Mouse (Mus musculus): ENCODE data around the gene Clk3. TPM values are rescaled to one million over a fixed set of nuclear protein-coding genes. Genes with fewer than 3 reads are reported as not detected.

Clk3 gene
- polyA plus RNA-seq, 1 experiment from 2014 or later, result 26.7 TPM

- peaks cover 6% of the 10 kb centered on the region; the same call in 1 of the 2 replicates for H3K36me3 ChIP-seq (ENCODE audit: control insufficient read depth, insufficient read depth)
- peak overlapping the region; percentile 90 for H3K27ac ChIP-seq (ENCODE audit: low read depth, low read length)
- peak; percentile 76 for ATAC-seq
- no peak for TF ChIP-seq CTCF (IDR thresholded peaks at IDR 0.05; ENCODE audit: low read depth)
- H3K9me3 ChIP-seq (ENCODE audit: control insufficient read depth), result 0 out of 2 replicates have a peak, but pooled peaks cover 3% of the 10 kb centered on the region
- peak overlapping the region; percentile 95 for H3K9ac ChIP-seq (ENCODE audit: low read depth, low read length)
- WGBS, result 2% methylated on average over 35 of the region's 39 CpGs
- H3K4me2 ChIP-seq (replicated peaks; ENCODE audit: low read depth), result peak overlapping the region; percentile 76
- H3K27me3 ChIP-seq (replicated peaks; ENCODE audit: control insufficient read depth, insufficient read depth, low read length), result no peaks in the 10 kb centered on the region
- peaks cover 4% of the 10 kb centered on the region; the same call in 1 of the 2 replicates for H3K4me1 ChIP-seq (replicated peaks; ENCODE audit: control insufficient read depth, insufficient read depth, low read length)
- peak overlapping the region; percentile 87 for H3K4me3 ChIP-seq (ENCODE audit: low read depth, low read length)
Observed at GRCm38 (mm10) chr9:57708720-57709274, 56.9 kb downstream of the Clk3 start.

- H3K4me1 ChIP-seq (replicated peaks; ENCODE audit: control insufficient read depth, insufficient read depth, low read length), result peaks cover 4% of the 10 kb centered on the region; the same call in 1 of the 2 replicates
- H3K27ac ChIP-seq (ENCODE audit: low read depth, low read length), result peak within 1 kb of the TSS; percentile 90
- WGBS, result under 1% methylated on average over 23 of the region's 23 CpGs
- TF ChIP-seq CTCF (IDR thresholded peaks at IDR 0.05; ENCODE audit: low read depth), result no peak
- H3K4me2 ChIP-seq (replicated peaks; ENCODE audit: low read depth), result peak within 1 kb of the TSS; percentile 76
- peak; percentile 87 for ATAC-seq
- H3K4me3 ChIP-seq (ENCODE audit: low read depth, low read length), result peak within 1 kb of the TSS; percentile 87
- H3K9ac ChIP-seq (ENCODE audit: low read depth, low read length), result peak within 1 kb of the TSS; percentile 95
- H3K36me3 ChIP-seq (ENCODE audit: control insufficient read depth, insufficient read depth), result peaks cover 1% of the 10 kb centered on the region; the same call in 1 of the 2 replicates
- H3K9me3 ChIP-seq (ENCODE audit: control insufficient read depth), result 0 out of 2 replicates have a peak, but pooled peaks cover 3% of the 10 kb centered on the region
- H3K27me3 ChIP-seq (replicated peaks; ENCODE audit: control insufficient read depth, insufficient read depth, low read length), result no peaks in the 10 kb centered on the region
Observed at GRCm38 (mm10) chr9:57708068-57708719, 57.5 kb downstream of the Clk3 start, which contains the start of gene Edc3. Edc3 (plus strand) TSS chr9:57708540.

- Histone ChIP-seq H3K27me3 (replicated peaks; ENCODE audit: control insufficient read depth, insufficient read depth, low read length) (no peaks in the 10 kb centered on the region), H3K4me3 (ENCODE audit: low read depth, low read length) (no peak overlapping the region), H3K27ac (ENCODE audit: low read depth, low read length) (no peak overlapping the region), H3K36me3 (ENCODE audit: control insufficient read depth, insufficient read depth) (no peaks in the 10 kb centered on the region), H3K9me3 (ENCODE audit: control insufficient read depth) (0 out of 2 replicates have a peak, but pooled peaks cover 3% of the 10 kb centered on the region), H3K4me2 (replicated peaks; ENCODE audit: low read depth) (no peak overlapping the region), H3K4me1 (replicated peaks; ENCODE audit: control insufficient read depth, insufficient read depth, low read length) (peaks cover 4% of the 10 kb centered on the region; the same call in 1 of the 2 replicates), H3K9ac (ENCODE audit: low read depth, low read length) (no peak overlapping the region)
- WGBS, result 91% methylated on average over 3 of the region's 3 CpGs
- no peak for TF ChIP-seq CTCF (IDR thresholded peaks at IDR 0.05; ENCODE audit: low read depth)
- no peak for ATAC-seq
Observed at GRCm38 (mm10) chr9:57706496-57706895, 59.2 kb downstream of the Clk3 start.

Other genes with a start within 250 kb of the Clk3 start
- gene Cox5a, start 244.6 kb downstream of the Clk3 start, polyA plus RNA-seq (2015; fragmentation: Nextera tagmentation; extraction: Ambion mirVana), result 1,449 and 1,523 TPM in 2 replicates
- 6.9 and 7.8 TPM in 2 replicates for gene Fam219b, start 228.3 kb downstream of the Clk3 start, polyA plus RNA-seq (2015; fragmentation: Nextera tagmentation; extraction: Ambion mirVana)
- 22.8 and 27.5 TPM in 2 replicates for gene Mpi, start 213.1 kb downstream of the Clk3 start, polyA plus RNA-seq (2015; fragmentation: Nextera tagmentation; extraction: Ambion mirVana)
- 90.2 and 92.3 TPM in 2 replicates for gene Scamp2, start 204.9 kb downstream of the Clk3 start, polyA plus RNA-seq (2015; fragmentation: Nextera tagmentation; extraction: Ambion mirVana)
- gene Ulk3, start 176.4 kb downstream of the Clk3 start, polyA plus RNA-seq (2015; fragmentation: Nextera tagmentation; extraction: Ambion mirVana), result 8.3 and 10.3 TPM in 2 replicates
- not detected in 2 replicates for gene Cplx3, start 159.6 kb downstream of the Clk3 start, polyA plus RNA-seq (2015; fragmentation: Nextera tagmentation; extraction: Ambion mirVana)
- not detected in 2 replicates for gene Lman1l, start 145.1 kb downstream of the Clk3 start, polyA plus RNA-seq (2015; fragmentation: Nextera tagmentation; extraction: Ambion mirVana)
- gene Csk, start 112.2 kb downstream of the Clk3 start, polyA plus RNA-seq (2015; fragmentation: Nextera tagmentation; extraction: Ambion mirVana), result 18.7 and 21.9 TPM in 2 replicates
- gene Cyp1a2, start 82.2 kb downstream of the Clk3 start, polyA plus RNA-seq (2015; fragmentation: Nextera tagmentation; extraction: Ambion mirVana), result not detected in 2 replicates
- gene Cyp1a1, start 77.9 kb downstream of the Clk3 start, polyA plus RNA-seq (2015; fragmentation: Nextera tagmentation; extraction: Ambion mirVana), result 0.05 and 0.09 TPM in 2 replicates
- 12.3 and 14.2 TPM in 2 replicates for gene Edc3, start 57.3 kb downstream of the Clk3 start, polyA plus RNA-seq (2015; fragmentation: Nextera tagmentation; extraction: Ambion mirVana)
- 5.2 and 5.4 TPM in 2 replicates for gene Arid3b, start 70.9 kb upstream of the Clk3 start, polyA plus RNA-seq (2015; fragmentation: Nextera tagmentation; extraction: Ambion mirVana)
- 77.1 and 80.7 TPM in 2 replicates for gene Ubl7, start 145.1 kb upstream of the Clk3 start, polyA plus RNA-seq (2015; fragmentation: Nextera tagmentation; extraction: Ambion mirVana)
- gene Sema7a, start 174.3 kb upstream of the Clk3 start, polyA plus RNA-seq (2015; fragmentation: Nextera tagmentation; extraction: Ambion mirVana), result 6.9 and 7.1 TPM in 2 replicates
- 4.4 and 7.8 TPM in 2 replicates for gene Cyp11a1, start 240.6 kb upstream of the Clk3 start, polyA plus RNA-seq (2015; fragmentation: Nextera tagmentation; extraction: Ambion mirVana)